Mouse (Mus musculus) olfactory bulb, adult 2 months (tissue): ENCODE data around the gene Khdrbs2.

Source experiments
- CTCF ChIP-seq: fragments of 200-500 bp; IDR thresholded peaks from 2 replicates; pipeline ENCODE4 v1.5.1; 2012; ENCODE audit warnings: low read depth, mild to moderate bottlenecking, low read length, moderate library complexity; ENCODE audit not compliant: insufficient read depth
- POLR2A ChIP-seq: fragments of 200-500 bp; IDR thresholded peaks from 2 replicates; pipeline ENCODE4 v1.6.1; 2012; ENCODE audit warnings: mild to moderate bottlenecking, low read depth, low read length, moderate library complexity; ENCODE audit not compliant: insufficient read depth

DNA sequence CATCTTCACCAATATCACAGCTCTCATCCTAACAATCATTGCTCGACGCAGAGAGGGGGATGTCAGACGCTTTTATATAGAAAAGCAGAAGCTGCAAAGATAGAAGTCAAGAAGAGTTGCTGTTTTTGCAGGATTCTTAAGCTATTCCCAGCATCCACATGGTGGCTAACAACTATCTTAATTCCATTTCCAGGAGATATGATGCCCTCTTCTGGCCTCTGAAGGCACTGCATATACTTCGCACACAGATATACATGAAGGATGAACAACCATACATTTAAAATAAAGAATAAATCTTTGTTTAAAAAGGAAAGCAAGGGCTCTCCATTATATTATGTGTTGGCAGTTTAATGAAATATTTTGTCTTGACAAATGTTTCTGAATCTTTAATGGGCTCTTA lies 527.6 kb downstream of the Khdrbs2 start:
- TF ChIP-seq CTCF (no peak), POLR2A (no peak)
